Mouse (Mus musculus): Measurements from ENCODE around the gene Abhd14b.

DNA sequence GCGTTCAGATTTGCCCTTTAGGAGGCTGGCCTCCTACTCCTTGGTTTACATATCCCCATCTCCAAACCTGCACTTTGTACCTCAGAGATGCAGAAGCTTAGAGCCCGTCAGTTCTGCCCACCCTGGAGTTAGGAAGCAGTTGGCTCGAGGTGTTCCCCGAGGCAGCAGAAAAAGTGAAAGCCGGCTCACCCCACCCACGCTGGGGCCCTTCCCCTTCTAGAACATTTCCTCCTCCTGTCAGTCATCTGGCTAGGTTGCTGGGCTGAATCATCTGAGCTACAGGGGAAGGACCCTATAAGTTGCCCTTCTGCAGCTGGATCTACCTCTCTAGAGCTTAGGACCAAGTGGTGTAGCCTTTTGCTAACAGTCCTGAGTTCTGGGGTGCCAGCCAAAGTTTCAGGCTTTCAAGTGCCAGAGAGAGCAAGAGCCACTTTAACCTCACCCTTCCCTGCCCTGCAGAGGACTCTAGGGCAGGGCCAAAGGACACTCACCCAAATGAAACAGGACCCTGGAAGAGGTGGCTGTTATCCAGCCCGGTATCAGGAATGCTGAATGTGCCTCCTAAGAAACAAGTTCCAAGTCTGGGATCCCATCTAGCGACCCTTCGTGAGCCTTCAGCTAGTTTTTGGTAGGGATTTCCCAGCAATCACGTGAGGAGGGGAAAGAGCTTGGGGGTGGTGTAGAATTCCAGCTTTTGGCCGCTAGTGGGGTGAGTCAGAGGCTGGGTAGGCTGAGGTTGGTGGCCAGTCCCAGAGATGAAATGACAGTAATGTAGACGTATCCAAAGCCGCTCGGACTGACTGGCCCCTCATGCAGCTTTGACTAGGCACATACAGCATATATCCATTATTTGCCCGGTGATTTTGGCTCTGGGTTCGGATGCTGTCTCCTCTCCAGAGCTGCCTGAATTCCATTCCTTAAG lies 29.0 kb downstream of the Abhd14b start:
- TF ChIP-seq ZC3H11A (IDR thresholded peaks at IDR 0.05; ENCODE audit: borderline replicate concordance, low read depth, low read length) (no peak), HCFC1 (IDR thresholded peaks at IDR 0.05; ENCODE audit: borderline replicate concordance, insufficient read depth, low read length) (no peak), MAFK (IDR thresholded peaks at IDR 0.05; ENCODE audit: insufficient read depth, low read depth, low read length) (no peak), CHD2 (IDR thresholded peaks at IDR 0.05; ENCODE audit: low read depth, low read length) (no peak), ZNF384 (IDR thresholded peaks at IDR 0.05; ENCODE audit: low read depth, low read length) (no peak)
